Mouse (Mus musculus) heart, adult 2 months (tissue): ENCODE measurements at regions not wholly inside any gene's neighbourhood (a gene's known extent, or its start where the extent isn't known, plus 50 kb on each side); places are given as distances from the start of the nearest gene placed in this dataset.
A peak's percentile ranks its signal among the peaks of the same experiment; 100 is the strongest.

ENCODE experiments used
- DNase-seq, 2 experiments: peaks; one replicate each; pipeline ENCODE4 v3.0.0; 2021
- H3K27ac ChIP-seq: fragments of 200-600 bp; 2 replicates; pipeline ENCODE4 v1.8.1; 2022
- H3K27me3 ChIP-seq: fragments of 200-500 bp; 2 replicates; pipeline ENCODE4 v1.6.1; 2012; ENCODE audit warnings: mild to moderate bottlenecking, low read length, inconsistent platforms, mixed read lengths; ENCODE audit not compliant: control insufficient read depth, insufficient read depth
- H3K36me3 ChIP-seq: fragments of 200-500 bp; 2 replicates; pipeline ENCODE4 v1.6.1; 2012; ENCODE audit warnings: low read length, inconsistent platforms; ENCODE audit not compliant: control insufficient read depth, insufficient read depth
- H3K4me1 ChIP-seq: fragments of 200-500 bp; 2 replicates; pipeline ENCODE4 v1.6.1; 2011; ENCODE audit warnings: low read length; ENCODE audit not compliant: control insufficient read depth, insufficient read depth
- H3K4me3 ChIP-seq: fragments of 200-600 bp; 2 replicates; pipeline ENCODE4 v1.8.1; 2022
- H3K79me2 ChIP-seq: fragments of 200-500 bp; replicated peaks from 2 replicates; pipeline ENCODE4 v1.6.1; 2012; ENCODE audit warnings: mild to moderate bottlenecking, inconsistent platforms, low read length, moderate library complexity, mixed read lengths; ENCODE audit not compliant: control insufficient read depth, insufficient read depth
- H3K9ac ChIP-seq: fragments of 200-500 bp; 2 replicates; pipeline ENCODE4 v1.6.1; 2012; ENCODE audit warnings: low read depth, mild to moderate bottlenecking, control low read depth, inconsistent platforms, low read length, mixed read lengths
- CTCF ChIP-seq: fragments of 200-600 bp; IDR thresholded peaks from 2 replicates; pipeline ENCODE4 v1.8.1; 2022; ENCODE audit warnings: antibody characterized with exemption, mild to moderate bottlenecking, moderate library complexity
- EP300 ChIP-seq: fragments of 200-500 bp; IDR thresholded peaks from 2 replicates; pipeline ENCODE4 v1.6.1; 2011; ENCODE audit warnings: low read depth, low read length, control low read depth; ENCODE audit not compliant: insufficient read depth
- POLR2A ChIP-seq: fragments of 200-500 bp; IDR thresholded peaks from 2 replicates; pipeline ENCODE4 v1.6.1; 2011; ENCODE audit warnings: mild to moderate bottlenecking, low read depth, low read length, control low read depth; ENCODE audit not compliant: insufficient read depth
- WGBS: fragments of 180-500 bp; shearing (Covaris S2); methylation state at CpG from one replicate; pipeline ENCODE4 v1.1.7; 2018; 5-methylcytosine and 5-hydroxymethylcytosine counted together
- intact Hi-C: fragments of 180-260 bp; cut with DNase I; formaldehyde crosslinking; loops from one replicate; pipeline ENCODE4 v1.15.1; 2025

DNA sequence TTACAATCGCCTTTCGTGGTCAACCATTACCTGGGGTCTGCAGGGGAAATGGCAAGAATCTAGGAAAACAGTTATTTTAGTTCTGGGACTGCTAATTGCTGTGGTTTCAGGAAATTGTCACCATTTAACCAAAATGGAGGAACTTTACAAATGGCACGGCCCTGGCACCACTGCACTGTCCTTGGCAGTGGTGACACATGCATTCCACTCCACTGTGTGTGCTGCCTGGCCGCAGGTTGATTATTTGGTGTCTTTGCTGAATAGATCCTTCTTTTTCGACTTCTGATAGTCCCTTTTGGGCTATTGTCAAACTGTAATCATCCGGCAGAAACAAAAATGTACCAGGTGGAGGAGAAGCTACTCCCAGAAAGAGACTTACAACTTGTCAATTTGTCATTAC lies 241.4 kb upstream of the Rnaseh2b start:
- Histone ChIP-seq H3K27me3 (no peaks in the 10 kb centered on the region), H3K79me2 (no peaks in the 10 kb centered on the region), H3K4me1 (no peaks in the 10 kb centered on the region), H3K27ac (no peak overlapping the region), H3K36me3 (no peaks in the 10 kb centered on the region), H3K4me3 (no peak overlapping the region), H3K9ac (no peak overlapping the region)
- TF ChIP-seq POLR2A = no peak
- no peak for TF ChIP-seq CTCF
- no peak for TF ChIP-seq EP300
- no peak for DNase-seq
- 87% methylated on average over 6 of the region's 6 CpGs for WGBS
- intact Hi-C loops = loop anchor here (10.0 kb wide), 1 partner anchor 124 kb away; no protein-coding TSS in a partner anchor

- 44% methylated on average over 1 of the region's 1 CpGs for WGBS
- H3K27me3 ChIP-seq = no peaks in the 10 kb centered on the region
- TF ChIP-seq CTCF = no peak
- no peak for TF ChIP-seq EP300
- no peak for TF ChIP-seq POLR2A
- no peaks in the 10 kb centered on the region for H3K79me2 ChIP-seq
- no peak for DNase-seq
- no peaks in the 10 kb centered on the region; the same call in 1 of the 2 replicates for H3K4me1 ChIP-seq
- peak overlapping the region; percentile 52 for H3K27ac ChIP-seq
- intact Hi-C loops = loop anchor here (10.0 kb wide), 1 partner anchor 123 kb away; no protein-coding TSS in a partner anchor
- H3K9ac ChIP-seq = no peak overlapping the region
- no peaks in the 10 kb centered on the region for H3K36me3 ChIP-seq
- H3K4me3 ChIP-seq = no peak overlapping the region
Measured at GRCm38 (mm10) chr14:62051923-62052322, 240.5 kb upstream of the Rnaseh2b start.

DNA sequence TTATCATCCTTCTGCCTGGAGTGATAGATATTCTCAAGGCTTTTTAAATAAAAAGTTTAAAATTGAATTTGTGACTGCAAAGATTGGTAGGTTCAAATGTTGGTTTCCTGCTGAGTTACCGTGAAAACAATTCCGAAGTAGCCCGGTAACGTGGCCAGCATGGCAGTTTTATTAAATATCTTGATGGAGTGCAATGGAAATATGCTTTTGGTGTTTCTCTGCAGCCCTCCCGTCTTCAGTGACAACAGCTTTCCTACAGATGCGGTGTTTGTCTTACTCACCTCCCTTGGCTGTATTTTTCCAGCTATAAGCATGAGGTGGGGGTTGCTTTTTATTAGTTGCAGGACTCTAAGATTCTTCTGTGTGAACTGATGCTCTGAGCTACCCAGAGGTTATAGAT lies 239.4 kb upstream of the Rnaseh2b start:
- no peak overlapping the region for H3K4me3 ChIP-seq
- no peaks in the 10 kb centered on the region for H3K27me3 ChIP-seq
- no peak for DNase-seq
- intact Hi-C loops = loop anchor here (10.0 kb wide), 1 partner anchor 122 kb away; no protein-coding TSS in a partner anchor
- no peaks in the 10 kb centered on the region; the same call in 1 of the 2 replicates for H3K4me1 ChIP-seq
- no peak overlapping the region for H3K27ac ChIP-seq
- no peak for TF ChIP-seq EP300
- no peaks in the 10 kb centered on the region for H3K36me3 ChIP-seq
- H3K79me2 ChIP-seq = no peaks in the 10 kb centered on the region
- WGBS = 91% methylated on average over 6 of the region's 6 CpGs
- no peak overlapping the region for H3K9ac ChIP-seq

DNA sequence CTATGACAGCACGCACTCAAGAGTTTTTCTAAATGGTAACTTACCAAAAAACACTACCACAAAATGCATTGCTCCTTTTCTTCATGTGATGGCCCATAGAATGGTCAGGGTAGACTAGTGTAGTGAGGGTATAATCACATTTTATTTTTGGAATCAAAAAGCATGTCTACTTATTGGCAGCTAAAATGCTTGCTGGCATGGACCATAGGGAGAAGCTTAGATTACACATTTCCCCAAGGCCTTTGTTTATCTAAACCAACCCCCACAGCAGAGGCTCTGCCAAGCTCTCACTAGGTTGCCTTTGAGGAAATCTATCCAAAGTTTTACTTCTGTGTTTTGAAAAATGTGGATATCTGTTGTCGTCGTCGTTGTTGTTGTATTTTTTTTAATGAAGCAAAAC lies 235.3 kb upstream of the Rnaseh2b start:
- 50% methylated on average over 4 of the region's 4 CpGs for WGBS
- H3K27me3 ChIP-seq = no peaks in the 10 kb centered on the region
- no peak overlapping the region for H3K27ac ChIP-seq
- no peak for TF ChIP-seq CTCF
- no peak for TF ChIP-seq POLR2A
- no peak for TF ChIP-seq EP300
- no peak overlapping the region for H3K9ac ChIP-seq
- no peaks in the 10 kb centered on the region; the same call in 1 of the 2 replicates for H3K4me1 ChIP-seq
- no peaks in the 10 kb centered on the region for H3K79me2 ChIP-seq
- H3K4me3 ChIP-seq = no peak overlapping the region
- intact Hi-C loops = loop anchor here (10.0 kb wide), 1 partner anchor 118 kb away; no protein-coding TSS in a partner anchor
- H3K36me3 ChIP-seq = no peaks in the 10 kb centered on the region
- peak in 1 of 2 experiments; percentile 14 for DNase-seq

DNA sequence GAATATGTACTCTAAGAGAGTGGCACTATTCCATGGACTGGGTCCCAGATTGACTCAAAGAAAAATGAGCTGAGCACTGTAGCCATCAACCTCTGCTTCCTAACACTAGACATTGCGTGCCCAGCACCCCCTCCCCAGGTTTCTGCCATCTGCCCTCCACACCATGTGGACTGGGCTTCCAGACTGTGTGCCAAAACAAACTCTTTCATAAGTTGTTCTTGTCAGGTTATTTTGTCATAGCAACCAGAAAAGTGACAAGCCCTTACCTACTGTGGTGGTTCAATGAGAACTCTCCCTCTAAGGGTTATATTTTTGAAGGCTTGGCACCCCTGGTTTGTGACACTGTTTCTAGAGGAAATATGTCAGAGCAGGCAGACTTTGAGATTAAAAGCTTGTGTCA lies 234.3 kb upstream of the Rnaseh2b start:
- Histone ChIP-seq H3K36me3 (no peaks in the 10 kb centered on the region), H3K27me3 (no peaks in the 10 kb centered on the region), H3K27ac (no peak overlapping the region), H3K4me3 (no peak overlapping the region), H3K9ac (no peak overlapping the region), H3K4me1 (no peaks in the 10 kb centered on the region; the same call in 1 of the 2 replicates), H3K79me2 (no peaks in the 10 kb centered on the region)
- no peak for DNase-seq
- 97% methylated on average over 1 of the region's 1 CpGs for WGBS
- intact Hi-C loops = loop anchor here (2.0 to 10.0 kb wide), 2 partner anchors 39 to 117 kb away; no protein-coding TSS in a partner anchor
- TF ChIP-seq EP300 = no peak
- no peak for TF ChIP-seq CTCF
- TF ChIP-seq POLR2A = no peak

DNA sequence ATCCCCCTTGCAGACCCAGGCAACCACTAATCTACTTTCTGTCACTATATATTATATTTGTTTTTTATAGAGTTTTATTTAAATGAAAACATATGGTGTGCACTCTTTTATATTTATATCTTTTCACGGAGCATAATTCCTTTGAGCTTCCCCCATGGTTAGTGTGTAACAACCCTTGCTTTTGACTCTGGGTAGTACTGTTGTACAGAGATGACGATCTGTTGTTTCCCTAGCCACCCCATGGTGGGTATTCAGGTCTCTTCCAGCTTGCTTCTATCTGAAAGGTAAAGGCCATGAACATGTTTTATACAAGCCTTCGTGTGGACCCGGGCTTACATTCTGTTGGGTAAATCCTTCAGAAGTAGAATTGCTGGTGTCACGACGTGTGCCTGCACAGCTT lies 221.2 kb upstream of the Rnaseh2b start:
- no peaks in the 10 kb centered on the region for H3K27me3 ChIP-seq
- H3K4me3 ChIP-seq = no peak overlapping the region
- DNase-seq = no peak
- H3K9ac ChIP-seq = no peak overlapping the region
- H3K27ac ChIP-seq = no peak overlapping the region
- H3K79me2 ChIP-seq = no peaks in the 10 kb centered on the region
- H3K36me3 ChIP-seq = no peaks in the 10 kb centered on the region
- intact Hi-C loops = no loop called here
- WGBS = 89% methylated on average over 6 of the region's 6 CpGs
- no peaks in the 10 kb centered on the region for H3K4me1 ChIP-seq
- TF ChIP-seq POLR2A (no peak), CTCF (no peak), EP300 (no peak)
